Mouse (Mus musculus) spleen, adult 12 weeks (tissue): Measurements from ENCODE around the gene Lrrc8c.
"Not testable (repeated sequence)": the region's sequence is repeated elsewhere in the genome, so short reads cannot be mapped to it uniquely, and the experiment has no call there.

Experiments used
- DNase-seq: peaks from one replicate; pipeline ENCODE4 v3.0.0; 2022; ENCODE audit warnings: low spot score

Gene Lrrc8c

GRCm38 (mm10) chr5:105638266-105638665, 119.1 kb downstream of the Lrrc8c start:
- DNase-seq, result not testable (repeated sequence)

DNA sequence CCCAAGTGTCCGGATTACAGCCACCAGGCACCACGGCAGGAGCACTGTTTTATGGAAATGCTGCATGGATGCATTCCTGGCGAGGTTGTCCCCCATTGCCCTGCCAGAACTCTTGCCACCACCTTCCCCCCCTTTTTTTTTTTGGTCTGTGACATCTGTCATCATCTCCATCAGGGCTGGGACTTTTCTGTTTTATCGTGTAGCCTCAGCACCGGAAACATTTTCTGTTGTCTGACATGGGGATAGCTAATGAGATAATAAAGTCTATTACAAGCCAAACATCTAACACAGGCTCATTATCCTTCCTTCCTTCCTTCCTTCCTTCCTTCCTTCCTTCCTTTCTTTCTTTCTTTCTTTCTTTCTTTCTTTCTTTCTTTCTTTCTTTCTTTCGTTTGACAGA, 119.7 kb downstream of the Lrrc8c start:
- no peak for DNase-seq

DNA sequence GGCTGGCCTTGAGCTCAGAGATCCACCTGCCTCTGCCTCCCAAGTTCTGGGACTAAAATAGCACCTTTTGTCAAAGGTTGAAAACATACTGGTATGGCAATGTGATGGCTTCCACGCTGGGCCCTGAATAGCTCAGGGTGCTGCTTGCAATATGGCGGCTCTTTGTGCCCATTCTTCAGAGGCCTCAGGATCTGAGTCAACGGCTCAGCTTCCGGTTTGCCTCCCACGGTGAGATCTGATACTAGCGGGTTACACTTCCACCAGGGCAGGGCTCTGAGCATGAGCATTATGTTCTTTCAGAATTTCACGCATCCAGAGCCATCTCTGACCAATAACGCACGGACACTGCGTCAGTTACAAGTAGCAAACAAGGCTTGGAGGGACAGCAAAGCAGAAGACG, 120.2 kb downstream of the Lrrc8c start:
- DNase-seq, result no peak

- DNase-seq, result peak; percentile 32
These were observed 123.3 kb downstream of the Lrrc8c start for GRCm38 (mm10) chr5:105642517-105642916.

- no peak for DNase-seq
These were observed 124.1 kb downstream of the Lrrc8c start for GRCm38 (mm10) chr5:105643276-105643675.

- DNase-seq, result no peak
These were observed 125.0 kb downstream of the Lrrc8c start for GRCm38 (mm10) chr5:105644195-105644594.

- DNase-seq, result no peak
These were observed 127.9 kb downstream of the Lrrc8c start for GRCm38 (mm10) chr5:105647094-105647493.

DNA sequence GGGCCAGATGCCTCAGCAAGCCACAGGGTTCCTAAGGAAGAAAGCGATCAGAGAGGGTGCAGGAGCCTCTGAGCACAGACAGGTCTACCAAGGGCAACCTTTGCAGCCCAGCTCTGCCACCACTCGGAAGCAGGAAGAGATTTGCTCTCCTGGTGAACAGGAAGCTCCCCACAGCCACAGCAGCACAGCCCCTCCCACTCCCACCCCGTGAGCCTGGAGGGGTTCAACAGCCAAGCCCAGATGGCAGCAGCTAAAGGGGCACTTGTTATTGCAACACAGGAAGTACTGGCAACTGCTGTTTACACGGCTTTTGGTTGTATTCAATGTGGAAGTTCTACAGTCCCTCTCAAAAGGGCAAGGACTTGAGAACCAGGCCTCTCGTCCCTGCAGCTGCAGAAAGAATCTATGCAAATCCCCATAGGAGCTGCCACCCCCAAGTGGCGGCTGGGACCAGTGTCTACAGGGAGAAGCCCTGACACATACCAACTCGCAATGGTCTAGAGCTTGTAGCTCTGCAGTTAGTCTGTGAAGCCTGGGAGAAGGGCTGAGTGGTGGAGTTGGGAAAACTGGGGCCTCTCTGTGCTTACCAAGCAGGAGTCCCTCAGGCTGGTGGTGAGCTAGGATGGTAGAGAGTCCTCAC, 129.6 kb downstream of the Lrrc8c start:
- DNase-seq, result peak; percentile 35

GRCm38 (mm10) chr5:105649514-105650001, 130.4 kb downstream of the Lrrc8c start:
- DNase-seq, result peak; percentile 43

DNA sequence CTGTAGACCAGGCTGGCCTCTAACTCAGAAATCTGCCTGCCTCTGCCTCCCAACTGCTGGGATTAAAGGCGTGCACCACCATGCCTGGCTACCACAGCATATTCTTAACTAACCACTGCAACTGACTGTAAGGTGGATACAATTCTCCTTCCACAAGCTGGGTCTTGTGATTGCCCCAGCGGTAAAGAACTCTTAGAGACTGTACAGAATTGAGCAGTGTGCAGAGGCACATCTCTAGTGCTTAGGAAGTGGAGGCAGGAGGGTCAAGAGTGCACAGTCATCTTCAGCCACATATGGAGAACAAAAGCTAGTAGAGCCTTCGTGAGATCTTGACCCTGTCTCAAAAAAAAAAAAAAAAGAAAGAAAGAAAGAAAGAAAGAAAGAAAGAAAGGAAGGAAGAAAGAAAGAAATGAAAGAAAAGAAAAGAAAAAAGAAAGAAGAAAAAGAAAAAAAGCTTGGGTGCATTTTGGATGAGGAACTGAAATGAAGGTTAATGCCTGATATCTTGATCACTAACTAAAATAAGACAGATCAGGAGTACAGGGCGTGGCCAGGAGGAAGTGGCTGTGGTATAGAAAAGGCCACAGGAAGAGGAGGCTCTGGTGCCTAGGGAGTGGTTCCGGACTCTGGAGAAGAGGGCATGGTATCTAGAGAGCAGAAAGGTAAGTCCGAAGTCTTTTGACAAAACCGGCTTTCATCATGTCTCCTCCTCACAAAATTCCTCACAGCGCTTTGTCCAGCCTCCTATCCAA, 131.7 kb downstream of the Lrrc8c start:
- DNase-seq, result no peak

GRCm38 (mm10) chr5:105651561-105651991, 132.4 kb downstream of the Lrrc8c start:
- DNase-seq, result no peak

GRCm38 (mm10) chr5:105654237-105655063, 135.3 kb downstream of the Lrrc8c start:
- peak; percentile 60 for DNase-seq

DNA sequence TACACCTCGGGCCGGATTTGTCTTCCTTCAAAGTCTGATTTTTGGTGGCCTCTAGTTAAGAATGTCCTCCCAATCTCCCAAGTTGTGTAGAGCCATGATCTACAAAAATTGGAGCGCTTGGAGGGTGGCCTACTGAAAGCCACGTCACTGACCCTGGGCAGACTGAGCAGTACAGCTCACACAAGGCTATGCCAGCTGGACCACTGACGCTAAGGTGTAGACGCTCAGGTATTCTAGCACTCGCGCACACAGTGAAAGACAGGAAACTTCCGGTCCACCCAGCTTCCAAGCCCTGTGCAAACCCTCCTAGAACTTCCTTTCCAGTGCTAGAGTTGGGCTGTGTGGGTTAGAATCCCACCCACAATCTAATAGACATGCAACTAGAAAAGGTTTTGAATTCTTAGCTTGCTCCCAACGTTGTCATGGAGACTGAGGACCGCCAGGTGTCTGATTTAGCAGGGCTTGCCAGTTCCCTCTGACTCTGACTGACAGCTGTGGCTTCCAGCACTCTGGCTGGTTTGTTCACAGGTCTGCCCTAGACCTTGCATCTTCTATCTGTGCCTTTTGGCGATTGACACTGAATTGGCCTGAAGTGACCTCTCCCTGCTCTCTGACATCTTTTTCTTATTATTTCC, 136.0 kb downstream of the Lrrc8c start:
- DNase-seq, result no peak

DNA sequence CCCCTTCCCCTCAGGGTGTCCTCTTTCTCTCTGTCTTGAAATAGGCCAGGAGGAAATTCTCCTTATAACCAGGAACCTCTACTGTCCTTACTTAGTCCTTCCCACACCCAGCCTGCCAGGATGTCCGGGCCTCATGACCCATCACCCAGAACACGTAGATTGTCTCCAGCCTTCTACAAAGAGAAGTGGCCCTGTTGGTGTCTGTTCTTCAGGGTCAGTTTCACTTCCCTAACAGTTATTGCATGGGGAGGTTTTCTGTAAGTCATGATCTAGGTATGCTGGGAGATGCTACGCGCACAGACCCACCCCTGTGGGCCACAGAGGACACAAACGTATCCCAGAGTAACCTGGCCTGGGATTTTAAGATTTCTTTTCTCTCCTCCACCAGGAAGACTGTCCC, 142.7 kb downstream of the Lrrc8c start:
- no peak for DNase-seq
